Mouse (Mus musculus): Measurements from ENCODE around the gene Sntb2.
A peak's percentile ranks its signal among the peaks of the same experiment; 100 is the strongest.
"Not testable (repeated sequence)": the region's sequence is repeated elsewhere in the genome, so short reads cannot be mapped to it uniquely, and the experiment has no call there.

The Sntb2 gene

GRCm38 (mm10) chr8:106935324-106935869, at the start of gene Sntb2:
Gene Sntb2, plus strand, starts transcription at chr8:106935750.
- DNase-seq: peak; percentile 95

GRCm38 (mm10) chr8:106887336-106888189, 48.0 kb upstream of the Sntb2 start:
- DNase-seq: peak; percentile 89

GRCm38 (mm10) chr8:106888803-106889202, 46.7 kb upstream of the Sntb2 start:
- DNase-seq: no peak

DNA sequence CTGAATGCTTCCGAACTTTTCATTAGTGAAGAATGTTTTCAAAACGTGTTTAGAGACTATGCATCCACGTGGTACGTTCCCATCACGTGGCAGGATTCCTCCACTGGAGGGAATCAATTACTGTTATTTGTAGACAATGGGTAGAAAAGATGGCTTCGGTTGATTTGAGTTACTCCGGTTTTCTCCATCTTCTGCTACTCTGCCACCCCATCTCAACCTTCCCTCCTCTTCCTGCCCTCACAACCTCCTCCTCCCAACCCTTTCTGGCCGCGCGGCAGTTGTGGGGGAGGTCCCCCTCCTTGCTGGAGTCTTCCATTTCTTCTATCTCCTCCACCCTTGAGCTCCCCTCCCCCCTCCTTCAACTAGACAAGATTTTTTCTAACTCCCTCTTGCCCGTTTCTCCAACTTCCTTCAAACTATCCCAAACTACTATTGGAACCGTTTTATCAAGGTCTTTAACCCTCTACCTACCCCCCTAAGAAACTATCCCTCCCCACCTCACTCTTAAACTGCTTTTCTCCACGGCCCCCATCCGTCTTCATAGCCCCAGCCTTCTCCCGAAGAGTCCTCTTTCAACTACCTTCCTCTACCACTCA, 43.2 kb upstream of the Sntb2 start:
- DNase-seq: peak; percentile 13

GRCm38 (mm10) chr8:106892806-106893451, 42.6 kb upstream of the Sntb2 start:
- peak; percentile 57 for DNase-seq

- peak; percentile 88 for DNase-seq
These were observed 41.9 kb upstream of the Sntb2 start, which contains the start of gene Utp4 for GRCm38 (mm10) chr8:106893481-106894156. Gene Utp4, plus strand, starts transcription at chr8:106893636.

- no peak for DNase-seq
These were observed 36.1 kb upstream of the Sntb2 start for GRCm38 (mm10) chr8:106899473-106899872.

DNA sequence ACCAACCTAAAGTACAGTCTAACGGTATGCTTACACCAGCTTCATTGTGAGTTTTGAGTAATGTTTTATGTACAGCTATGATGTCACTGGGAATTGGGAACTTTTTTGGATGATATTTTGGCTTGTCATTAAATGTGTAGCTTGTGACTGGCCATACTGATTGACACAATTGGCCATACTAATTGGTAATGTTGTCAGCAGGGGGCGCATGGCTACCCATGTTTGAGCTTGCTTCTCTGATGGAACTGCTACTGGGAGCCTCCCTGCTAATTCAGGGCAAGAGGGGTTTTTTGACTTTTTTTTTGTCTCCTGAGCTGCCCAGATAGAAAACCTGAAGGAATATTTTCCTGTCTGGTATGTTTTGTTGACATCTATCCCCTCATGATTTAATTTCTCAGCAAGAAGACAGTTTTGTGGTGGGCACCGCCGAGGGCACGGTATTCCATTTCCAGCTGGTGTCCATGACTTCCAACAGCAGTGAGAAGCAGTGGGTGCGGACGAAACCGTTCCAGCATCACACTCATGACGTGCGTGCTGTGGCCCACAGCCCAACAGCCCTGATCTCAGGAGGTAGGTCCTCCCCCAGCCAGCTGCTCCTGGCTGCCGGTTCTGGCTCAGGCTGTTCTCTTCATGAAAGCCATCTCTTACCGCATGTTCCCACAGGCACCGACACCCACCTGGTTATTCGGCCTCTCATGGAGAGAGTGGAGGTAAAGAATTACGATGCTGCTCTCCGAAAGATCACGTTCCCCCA, 29.6 kb upstream of the Sntb2 start:
- peak; percentile 86 for DNase-seq

- DNase-seq: no peak
These were observed 28.9 kb upstream of the Sntb2 start for GRCm38 (mm10) chr8:106906635-106907034.

DNA sequence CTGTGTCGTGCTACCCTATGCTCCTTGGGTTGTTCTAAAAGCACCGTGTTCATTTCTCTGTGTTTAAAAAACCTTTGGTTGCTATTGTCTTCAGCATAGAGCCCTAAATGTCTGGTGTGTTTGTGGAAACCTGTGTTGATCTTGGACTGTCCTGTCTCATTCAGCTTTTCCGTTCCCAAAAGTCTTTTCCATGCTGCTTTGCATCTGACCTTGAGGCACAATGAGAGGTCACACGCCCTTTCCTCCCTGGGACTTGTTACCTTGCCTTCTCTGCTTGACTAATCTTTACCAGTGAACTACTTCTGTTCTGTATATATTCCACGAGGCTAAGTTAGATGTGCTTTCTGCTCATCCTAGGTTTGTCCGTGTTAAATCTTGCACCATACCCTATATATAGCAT, 28.1 kb upstream of the Sntb2 start:
- no peak for DNase-seq

DNA sequence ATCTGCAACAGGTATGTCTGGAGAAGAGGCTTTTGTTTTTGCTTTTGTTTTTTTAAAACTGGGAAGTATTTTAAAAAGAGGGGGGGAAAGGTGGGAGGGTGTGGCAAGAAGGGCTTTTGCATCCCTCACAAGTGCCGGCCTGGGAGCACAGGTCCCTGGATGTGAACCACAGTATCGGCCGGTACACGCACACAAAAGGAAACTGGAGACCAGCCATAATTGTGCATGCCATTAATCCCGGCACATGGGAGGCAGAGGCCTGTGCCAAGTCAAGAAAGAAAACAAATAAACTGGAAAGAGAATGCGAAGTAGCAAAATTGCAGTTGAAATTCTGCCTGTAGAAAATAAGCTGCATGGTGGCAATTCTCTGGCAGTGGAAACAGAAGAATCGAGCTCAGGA, 27.3 kb upstream of the Sntb2 start:
- no peak for DNase-seq

GRCm38 (mm10) chr8:106913631-106914030, 21.9 kb upstream of the Sntb2 start:
- no peak for DNase-seq

GRCm38 (mm10) chr8:106919721-106920394, 15.7 kb upstream of the Sntb2 start:
- DNase-seq: no peak

DNA sequence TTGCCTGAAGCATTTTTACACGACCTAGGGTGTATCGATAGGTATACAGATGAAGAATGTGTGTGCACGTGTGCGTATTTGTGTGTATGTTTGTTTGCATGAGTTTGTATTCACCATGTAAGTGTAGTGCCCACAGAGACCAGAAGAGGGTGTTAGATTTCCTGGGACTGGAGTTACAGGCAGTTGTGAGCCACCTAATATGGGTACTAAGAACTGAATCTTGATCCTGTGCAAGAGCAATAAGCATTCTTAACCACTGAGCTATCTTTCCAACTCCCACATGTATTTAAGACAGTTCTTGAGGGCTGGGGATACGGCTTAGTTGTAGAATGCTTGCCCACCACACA, 15.2 kb upstream of the Sntb2 start:
- DNase-seq: no peak

DNA sequence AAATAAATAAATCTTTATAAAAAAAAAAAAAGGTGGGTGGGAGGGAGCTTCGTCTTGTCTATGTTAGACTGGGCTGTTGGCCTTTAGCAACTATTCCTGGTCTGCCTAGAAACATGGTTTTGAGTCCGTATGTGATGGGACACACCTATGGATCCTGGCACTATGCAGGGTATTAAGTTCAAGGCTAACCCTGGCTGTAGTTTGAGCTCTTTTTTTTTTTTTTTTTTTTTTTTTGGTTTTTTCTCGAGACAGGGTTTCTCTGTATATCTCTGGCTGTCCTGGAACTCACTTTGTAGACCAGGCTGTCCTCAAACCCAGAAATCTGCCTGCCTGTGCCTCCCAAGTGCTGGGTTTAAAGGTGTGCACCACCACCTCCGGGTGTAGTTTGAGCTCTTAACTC, 11.5 kb upstream of the Sntb2 start:
- no peak for DNase-seq

- DNase-seq: no peak
These were observed 10.6 kb upstream of the Sntb2 start for GRCm38 (mm10) chr8:106924904-106925349.

- DNase-seq: no peak
These were observed 10.1 kb upstream of the Sntb2 start for GRCm38 (mm10) chr8:106925446-106925845.

- DNase-seq: no peak
These were observed 8.3 kb upstream of the Sntb2 start for GRCm38 (mm10) chr8:106927247-106927646.

DNA sequence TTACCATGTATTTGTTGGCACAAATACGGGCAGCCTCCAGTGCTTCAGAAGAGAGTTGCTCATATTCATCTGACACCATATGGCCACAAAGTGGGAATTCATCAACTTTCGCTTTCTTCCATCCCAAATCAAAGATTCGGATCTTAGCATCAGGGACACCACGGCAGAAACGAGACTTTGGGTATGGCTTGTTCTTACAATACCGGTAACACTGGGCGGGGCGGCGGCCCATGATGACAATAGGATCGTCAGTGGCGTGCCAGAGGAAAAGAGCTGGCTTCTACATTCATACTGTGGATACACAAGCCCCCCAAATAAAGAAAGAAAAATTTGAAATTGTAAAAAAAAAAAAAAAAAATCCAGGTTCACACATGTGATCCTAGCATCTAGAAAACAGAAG, 7.4 kb upstream of the Sntb2 start:
- not testable (repeated sequence) for DNase-seq

DNA sequence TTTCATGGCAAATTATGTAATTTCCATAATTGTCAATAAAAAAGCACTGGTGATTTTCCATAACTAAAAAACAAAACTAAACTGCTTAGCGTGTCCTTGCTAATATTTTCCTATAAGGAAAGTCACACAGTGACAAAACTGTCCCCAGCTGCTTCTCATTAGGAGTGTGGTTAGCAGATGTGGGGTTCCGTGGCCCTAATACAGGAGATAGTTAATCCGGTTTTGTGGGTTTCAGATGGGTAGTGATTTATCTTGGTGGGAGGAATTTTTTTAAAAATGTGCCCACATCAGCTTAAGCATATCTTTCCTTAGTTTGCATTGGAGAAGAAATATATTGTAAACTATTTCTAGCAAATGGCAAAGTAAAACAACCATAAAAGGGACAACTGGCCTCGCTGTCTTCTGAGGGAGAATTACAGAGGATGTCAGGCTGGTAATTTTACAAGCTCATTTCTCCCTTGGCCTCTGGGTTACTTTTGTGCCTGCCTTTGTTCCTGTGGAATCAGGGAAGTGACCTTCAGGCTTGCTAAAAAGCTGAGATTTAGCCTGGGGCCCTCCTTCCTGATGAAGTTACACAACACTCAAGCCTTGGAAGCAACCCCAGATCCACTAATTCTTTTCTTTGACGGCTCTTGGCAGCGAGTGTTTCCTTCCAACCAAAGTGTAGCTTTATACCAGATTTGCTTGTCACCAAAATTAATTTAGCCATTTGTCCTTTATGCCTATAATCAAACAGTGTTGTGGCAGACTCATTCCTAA, 6.2 kb upstream of the Sntb2 start:
- peak; percentile 58 for DNase-seq

- no peak for DNase-seq
These were observed 5.6 kb upstream of the Sntb2 start for GRCm38 (mm10) chr8:106929921-106930320.
